Mouse (Mus musculus) small intestine, adult 2 months (tissue): Measurements from ENCODE around the gene Defb28.

Experiments
- CTCF ChIP-seq: fragments of 200-500 bp; IDR thresholded peaks from 2 replicates; pipeline ENCODE4 v1.5.1; 2012; ENCODE audit warnings: low read depth, mild to moderate bottlenecking, control low read depth, inconsistent platforms, low read length, moderate library complexity, mixed read lengths; ENCODE audit not compliant: insufficient replicate concordance, insufficient read length; ENCODE audit errors: extremely low read depth
- POLR2A ChIP-seq: fragments of 200-500 bp; IDR thresholded peaks from 2 replicates; pipeline ENCODE4 v1.6.1; 2012; ENCODE audit warnings: low read depth, mild to moderate bottlenecking, control low read depth, inconsistent platforms, low read length, moderate library complexity

- TF ChIP-seq POLR2A: no peak
- peak; percentile 30; the same call in 1 of the 2 replicates for TF ChIP-seq CTCF
Measured at GRCm38 (mm10) chr2:152487024-152487423, 31.0 kb upstream of the Defb28 start.
